Mouse (Mus musculus) CD4-positive helper T cell, adult 2 months (primary cell): ENCODE data around the gene Birc6.

Source experiments
- DNase-seq: peaks from one replicate; pipeline ENCODE4 v3.0.0-alpha.2; 2012; ENCODE audit warnings: low read depth, missing footprints, low spot score

Birc6 gene

GRCm38 (mm10) chr17:74707637-74708152 lies 179.6 kb downstream of the Birc6 start:
- no peak for DNase-seq

- no peak for DNase-seq
These were observed 182.6 kb downstream of the Birc6 start for GRCm38 (mm10) chr17:74710731-74711130.

GRCm38 (mm10) chr17:74711627-74712026 lies 183.5 kb downstream of the Birc6 start:
- no peak for DNase-seq

- DNase-seq, result no peak
These were observed 187.0 kb downstream of the Birc6 start for GRCm38 (mm10) chr17:74715128-74715527.

GRCm38 (mm10) chr17:74715724-74716123 lies 187.6 kb downstream of the Birc6 start:
- DNase-seq, result no peak

- no peak for DNase-seq
These were observed 188.5 kb downstream of the Birc6 start for GRCm38 (mm10) chr17:74716643-74717042.

- DNase-seq, result no peak
These were observed 189.1 kb downstream of the Birc6 start for GRCm38 (mm10) chr17:74717091-74717617.

GRCm38 (mm10) chr17:74717618-74718151 lies 189.6 kb downstream of the Birc6 start, which contains the start of gene Ttc27:
Ttc27 (plus strand) TSS chr17:74717732.
- peak; percentile 95 for DNase-seq

GRCm38 (mm10) chr17:74732872-74733271 lies 204.8 kb downstream of the Birc6 start:
- DNase-seq, result peak; percentile 39

GRCm38 (mm10) chr17:74735392-74735791 lies 207.3 kb downstream of the Birc6 start:
- DNase-seq, result no peak

GRCm38 (mm10) chr17:74749659-74750058 lies 221.6 kb downstream of the Birc6 start:
- DNase-seq, result no peak

GRCm38 (mm10) chr17:74751026-74751425 lies 222.9 kb downstream of the Birc6 start:
- DNase-seq, result no peak
